Mouse (Mus musculus): ENCODE measurements at regions not wholly inside any gene's neighbourhood (a gene's known extent, or its start where the extent isn't known, plus 50 kb on each side); places are given as distances from the start of the nearest gene placed in this dataset.

DNA sequence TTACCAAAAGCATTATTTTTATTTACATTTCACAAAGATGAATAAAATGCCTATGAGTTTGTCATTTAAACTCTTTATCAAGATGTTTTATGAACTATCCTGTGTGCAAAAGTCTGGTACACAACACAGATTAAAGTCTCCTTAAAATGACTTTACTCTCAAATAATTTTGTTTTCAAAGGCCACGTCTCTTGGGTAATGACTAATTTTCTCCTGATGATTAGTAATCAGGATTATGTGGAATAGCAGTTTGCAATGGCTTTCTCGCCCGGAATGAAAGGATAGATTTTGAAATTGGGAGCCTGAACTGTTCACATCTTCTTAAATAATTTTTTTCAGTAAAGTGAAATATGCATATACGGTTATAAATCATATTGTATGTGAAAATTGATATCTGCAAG lies 225.8 kb upstream of the Adamts5 start:
- DNase-seq (ENCODE audit: low spot score) (no peak), ATAC-seq (ENCODE audit: low FRiP score, low read depth) (no peak)
- Histone ChIP-seq H3K4me1 (ENCODE audit: control insufficient read depth, insufficient read depth, low read length) (no peaks in the 10 kb centered on the region), H3K27me3 (ENCODE audit: control insufficient read depth, insufficient read depth, low read length) (no peaks in the 10 kb centered on the region), H3K4me2 (replicated peaks; ENCODE audit: low read depth, low read length, severe bottlenecking) (no peak overlapping the region), H3K36me3 (ENCODE audit: control insufficient read depth, insufficient read depth, low read length) (no peaks in the 10 kb centered on the region), H3K27ac (replicated peaks; ENCODE audit: low read depth, low read length) (no peak overlapping the region), H3K9me3 (ENCODE audit: control insufficient read depth, low read length) (no peaks in the 10 kb centered on the region), H3K4me3 (replicated peaks; ENCODE audit: low read length) (no peak overlapping the region), H3K9ac (ENCODE audit: low read depth, low read length, severe bottlenecking) (no peak overlapping the region)
- TF ChIP-seq POLR2A (IDR thresholded peaks at IDR 0.05; ENCODE audit: borderline replicate concordance, extremely low read depth, insufficient read depth, insufficient read length): no peak
- WGBS: 79% methylated on average over 4 of the region's 4 CpGs

GRCm38 (mm10) chr16:86124182-86124581 lies 222.6 kb upstream of the Adamts5 start:
- WGBS: 94% methylated on average over 1 of the region's 1 CpGs
- Histone ChIP-seq H3K4me2 (replicated peaks; ENCODE audit: low read depth, low read length, severe bottlenecking) (no peak overlapping the region), H3K27ac (replicated peaks; ENCODE audit: low read depth, low read length) (no peak overlapping the region), H3K9ac (ENCODE audit: low read depth, low read length, severe bottlenecking) (no peak overlapping the region), H3K4me1 (ENCODE audit: control insufficient read depth, insufficient read depth, low read length) (no peaks in the 10 kb centered on the region), H3K4me3 (replicated peaks; ENCODE audit: low read length) (no peak overlapping the region), H3K9me3 (ENCODE audit: control insufficient read depth, low read length) (no peaks in the 10 kb centered on the region), H3K36me3 (ENCODE audit: control insufficient read depth, insufficient read depth, low read length) (no peaks in the 10 kb centered on the region), H3K27me3 (ENCODE audit: control insufficient read depth, insufficient read depth, low read length) (no peaks in the 10 kb centered on the region)
- no peak for ATAC-seq (ENCODE audit: low FRiP score, low read depth)
- TF ChIP-seq POLR2A (IDR thresholded peaks at IDR 0.05; ENCODE audit: borderline replicate concordance, extremely low read depth, insufficient read depth, insufficient read length): no peak
- no peak for DNase-seq (ENCODE audit: low spot score)

DNA sequence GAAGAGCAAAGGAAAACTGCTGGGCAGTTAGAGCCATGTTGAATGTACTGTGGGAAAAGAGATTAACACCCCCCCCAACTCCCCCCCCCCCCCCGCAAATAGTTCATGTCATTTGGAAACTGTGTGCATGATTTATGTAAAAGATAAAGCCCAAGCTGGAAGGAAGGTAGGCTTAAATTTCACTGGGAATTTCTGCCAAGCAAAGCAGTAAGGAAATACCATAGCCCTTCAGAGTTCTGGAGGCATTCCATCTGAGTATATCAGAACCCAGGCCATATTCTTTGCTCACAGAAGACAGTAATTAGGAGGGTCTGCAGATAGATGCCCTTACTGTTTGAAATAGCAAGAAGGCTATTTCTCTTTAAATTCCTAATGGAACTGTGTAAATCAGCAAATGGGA lies 221.3 kb upstream of the Adamts5 start:
- WGBS: 43% methylated on average over 1 of the region's 1 CpGs
- DNase-seq (ENCODE audit: low spot score): peak; percentile 60

GRCm38 (mm10) chr16:86117959-86118358 lies 216.3 kb upstream of the Adamts5 start:
- H3K9ac ChIP-seq (ENCODE audit: low read depth, low read length, severe bottlenecking): no peak overlapping the region
- ATAC-seq (ENCODE audit: low FRiP score, low read depth): no peak

More for the DNA sequence above, 221.3 kb upstream of the Adamts5 start:
- H3K27ac ChIP-seq (replicated peaks; ENCODE audit: low read depth, low read length): no peak overlapping the region
- no peak overlapping the region for H3K9ac ChIP-seq (ENCODE audit: low read depth, low read length, severe bottlenecking)
- peak; percentile 44; the same call in 1 of the 2 replicates for ATAC-seq (ENCODE audit: low FRiP score, low read depth)
- no peaks in the 10 kb centered on the region for H3K4me1 ChIP-seq (ENCODE audit: control insufficient read depth, insufficient read depth, low read length)
- H3K9me3 ChIP-seq (ENCODE audit: control insufficient read depth, low read length): no peaks in the 10 kb centered on the region
- no peak for TF ChIP-seq POLR2A (IDR thresholded peaks at IDR 0.05; ENCODE audit: borderline replicate concordance, extremely low read depth, insufficient read depth, insufficient read length)
- no peak overlapping the region for H3K4me2 ChIP-seq (replicated peaks; ENCODE audit: low read depth, low read length, severe bottlenecking)
- H3K27me3 ChIP-seq (ENCODE audit: control insufficient read depth, insufficient read depth, low read length): no peaks in the 10 kb centered on the region
- H3K36me3 ChIP-seq (ENCODE audit: control insufficient read depth, insufficient read depth, low read length): no peaks in the 10 kb centered on the region
- no peak overlapping the region for H3K4me3 ChIP-seq (replicated peaks; ENCODE audit: low read length)

DNA sequence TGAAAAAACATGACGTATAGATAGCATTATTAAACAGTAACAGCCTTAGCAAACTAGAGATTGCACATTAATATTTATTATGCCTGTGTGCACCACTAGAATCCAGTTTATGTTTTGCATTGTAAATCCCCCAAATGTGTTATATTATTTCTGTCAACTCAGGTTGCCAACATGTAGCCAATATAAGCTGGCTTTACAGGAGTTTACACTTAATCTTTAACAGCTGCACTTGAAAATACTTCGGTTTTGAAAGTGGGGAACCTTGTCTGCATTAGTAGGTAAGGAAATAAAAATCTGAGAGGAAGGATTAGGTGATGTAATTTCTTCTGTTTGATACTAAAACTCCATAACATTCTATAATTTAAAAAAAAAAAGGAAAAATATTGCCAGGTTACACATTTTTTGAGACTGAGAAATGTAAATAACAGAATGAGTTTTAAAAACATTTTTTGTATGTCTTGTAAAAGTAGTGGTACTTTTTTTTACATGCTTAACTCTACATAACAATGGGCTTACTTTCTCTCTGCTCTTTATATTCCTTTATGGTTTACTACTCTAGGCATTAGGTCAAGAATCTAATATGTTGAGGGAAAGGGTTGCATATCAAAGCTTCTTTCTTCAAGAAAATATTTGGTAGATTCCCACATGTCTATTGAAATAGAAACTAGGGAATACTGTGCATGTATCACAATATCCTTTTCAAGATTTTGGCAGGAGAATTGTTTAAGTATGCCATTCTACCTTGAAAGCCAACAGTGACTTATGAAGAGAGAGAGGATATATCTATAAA lies 214.2 kb upstream of the Adamts5 start:
- Histone ChIP-seq H3K27me3 (ENCODE audit: control insufficient read depth, insufficient read depth, low read length) (no peaks in the 10 kb centered on the region), H3K9me3 (ENCODE audit: control insufficient read depth, low read length) (no peaks in the 10 kb centered on the region), H3K4me3 (replicated peaks; ENCODE audit: low read length) (no peak overlapping the region), H3K9ac (ENCODE audit: low read depth, low read length, severe bottlenecking) (no peak overlapping the region), H3K4me2 (replicated peaks; ENCODE audit: low read depth, low read length, severe bottlenecking) (no peak overlapping the region), H3K4me1 (ENCODE audit: control insufficient read depth, insufficient read depth, low read length) (0 out of 2 replicates have a peak, but pooled peaks cover 6% of the 10 kb centered on the region), H3K36me3 (ENCODE audit: control insufficient read depth, insufficient read depth, low read length) (no peaks in the 10 kb centered on the region), H3K27ac (replicated peaks; ENCODE audit: low read depth, low read length) (no peak overlapping the region)
- WGBS: 18% methylated on average over 2 of the region's 2 CpGs
- DNase-seq (ENCODE audit: low spot score) (peak; percentile 74), ATAC-seq (ENCODE audit: low FRiP score, low read depth) (peak; percentile 84)
- TF ChIP-seq POLR2A (IDR thresholded peaks at IDR 0.05; ENCODE audit: borderline replicate concordance, extremely low read depth, insufficient read depth, insufficient read length): no peak

More at GRCm38 (mm10) chr16:86117959-86118358, 216.3 kb upstream of the Adamts5 start:
- no peak overlapping the region for H3K4me2 ChIP-seq (replicated peaks; ENCODE audit: low read depth, low read length, severe bottlenecking)
- no peaks in the 10 kb centered on the region for H3K9me3 ChIP-seq (ENCODE audit: control insufficient read depth, low read length)
- no peaks in the 10 kb centered on the region for H3K27me3 ChIP-seq (ENCODE audit: control insufficient read depth, insufficient read depth, low read length)
- 0 out of 2 replicates have a peak, but pooled peaks cover 6% of the 10 kb centered on the region for H3K4me1 ChIP-seq (ENCODE audit: control insufficient read depth, insufficient read depth, low read length)
- no peak for TF ChIP-seq POLR2A (IDR thresholded peaks at IDR 0.05; ENCODE audit: borderline replicate concordance, extremely low read depth, insufficient read depth, insufficient read length)
- no peak overlapping the region for H3K4me3 ChIP-seq (replicated peaks; ENCODE audit: low read length)
- no peak overlapping the region for H3K27ac ChIP-seq (replicated peaks; ENCODE audit: low read depth, low read length)
- no peak for DNase-seq (ENCODE audit: low spot score)
- no peaks in the 10 kb centered on the region for H3K36me3 ChIP-seq (ENCODE audit: control insufficient read depth, insufficient read depth, low read length)

Data from limb, embryonic 14.5 days (tissue).